Mouse (Mus musculus) liver, embryonic 14.5 days (tissue): ENCODE measurements around the gene S100z.

Experiments
- CTCF ChIP-seq: IDR thresholded peaks from 2 replicates; pipeline ENCODE4 v1.5.1; 2016; ENCODE audit warnings: antibody characterized with exemption, low read depth, control low read depth
- EP300 ChIP-seq: IDR thresholded peaks from 2 replicates; pipeline ENCODE4 v1.6.1; 2016; ENCODE audit warnings: antibody characterized with exemption, low read depth

- no peak for TF ChIP-seq CTCF
- TF ChIP-seq EP300: no peak
Observed at GRCm38 (mm10) chr13:95510054-95510453, 31.5 kb upstream of the S100z start.
